Mouse (Mus musculus) retina, postnatal 7 days (tissue): ENCODE measurements at regions not wholly inside any gene's neighbourhood (a gene's known extent, or its start where the extent isn't known, plus 50 kb on each side); places are given as distances from the start of the nearest gene placed in this dataset.

Experiments used
- DNase-seq: peaks from one replicate; pipeline ENCODE4 v3.0.0-alpha.2; 2012; ENCODE audit warnings: low read depth, low spot score

DNA sequence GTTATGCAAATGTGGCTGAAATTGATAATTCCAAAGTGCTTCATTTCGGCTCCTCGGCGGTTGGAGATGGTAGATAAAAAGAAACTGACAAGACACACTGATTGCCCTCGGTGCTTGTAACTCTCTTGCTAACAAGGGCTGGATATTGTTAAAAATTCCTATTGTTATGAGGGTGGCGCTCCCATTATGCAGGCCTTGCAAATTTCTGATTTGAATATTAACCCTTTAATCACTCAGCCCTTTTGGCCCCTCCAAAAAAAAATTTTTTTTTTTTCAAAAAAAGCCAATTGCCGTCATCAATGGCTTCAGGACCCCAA, 469.8 kb downstream of the Vrk1 start:
- DNase-seq = no peak

DNA sequence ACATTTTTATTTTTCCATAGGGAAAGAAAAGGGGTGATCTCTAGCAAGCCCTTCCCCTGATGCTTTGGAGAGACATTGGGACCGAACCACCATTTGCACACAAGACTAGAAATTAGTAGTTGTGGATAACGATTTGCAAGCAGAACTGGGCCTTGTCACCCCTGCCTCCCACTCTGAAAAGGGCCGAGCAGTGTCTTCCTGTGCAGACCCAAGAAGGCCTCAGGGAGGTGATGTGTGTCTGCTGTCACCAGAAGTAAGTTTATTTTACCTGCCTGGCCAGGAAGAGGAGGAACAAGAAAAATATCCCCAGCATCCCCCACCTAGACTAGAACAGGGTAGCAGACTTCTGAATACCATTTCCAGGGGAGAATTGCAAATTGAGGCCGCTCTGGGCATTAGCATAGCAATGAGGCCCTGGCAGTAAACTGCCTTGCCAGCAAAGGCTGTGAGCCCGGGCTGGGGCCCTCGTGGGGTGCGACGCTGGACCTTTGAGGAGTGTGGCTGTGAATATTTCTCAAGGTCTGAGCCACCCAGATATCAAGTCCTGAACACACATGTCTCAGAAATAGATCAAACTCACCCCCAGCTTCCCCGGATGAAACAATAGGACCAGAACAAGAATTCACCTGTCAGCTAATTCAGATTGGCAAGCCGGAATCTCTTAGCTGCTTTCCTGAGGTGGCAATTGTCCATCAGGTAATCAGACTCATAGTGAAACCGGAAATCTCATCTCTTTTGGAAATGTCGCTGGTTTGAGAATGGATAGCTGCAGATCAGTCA, 470.4 kb downstream of the Vrk1 start:
- DNase-seq = no peak

DNA sequence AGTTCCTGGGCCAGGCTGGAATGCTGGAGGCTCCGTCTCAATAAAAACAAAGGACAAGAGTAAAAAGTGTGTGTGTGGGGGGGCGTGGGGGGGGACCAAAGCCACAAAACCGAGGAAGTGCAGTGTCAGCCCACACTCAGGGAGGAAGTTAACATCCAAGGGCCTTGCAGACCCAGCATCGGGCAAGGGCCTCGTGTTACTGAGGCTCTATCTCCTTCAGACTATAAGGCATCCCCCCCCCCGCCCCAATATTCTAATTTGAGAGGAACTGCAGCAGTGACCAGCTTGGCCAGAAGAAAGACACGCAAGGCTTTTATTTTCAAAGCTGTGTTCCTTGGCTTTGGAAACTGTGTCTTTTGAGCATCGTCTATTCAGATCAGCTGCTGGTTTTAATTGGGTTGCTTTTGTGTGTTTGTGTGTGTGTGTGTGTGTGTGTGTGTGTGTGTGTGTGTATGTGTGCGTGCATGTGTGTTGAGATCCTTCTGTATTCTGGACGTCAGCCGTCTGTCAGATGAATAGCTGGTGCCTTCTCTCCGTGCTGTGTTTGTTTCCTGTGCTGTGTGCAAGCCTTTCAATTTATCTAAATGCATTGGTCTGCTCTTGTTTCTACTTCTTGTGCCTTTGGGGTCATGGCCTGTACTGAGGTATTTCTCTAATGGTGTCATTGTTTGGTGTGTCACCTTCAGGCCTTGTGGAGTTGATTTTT, 491.7 kb downstream of the Vrk1 start:
- no peak for DNase-seq

DNA sequence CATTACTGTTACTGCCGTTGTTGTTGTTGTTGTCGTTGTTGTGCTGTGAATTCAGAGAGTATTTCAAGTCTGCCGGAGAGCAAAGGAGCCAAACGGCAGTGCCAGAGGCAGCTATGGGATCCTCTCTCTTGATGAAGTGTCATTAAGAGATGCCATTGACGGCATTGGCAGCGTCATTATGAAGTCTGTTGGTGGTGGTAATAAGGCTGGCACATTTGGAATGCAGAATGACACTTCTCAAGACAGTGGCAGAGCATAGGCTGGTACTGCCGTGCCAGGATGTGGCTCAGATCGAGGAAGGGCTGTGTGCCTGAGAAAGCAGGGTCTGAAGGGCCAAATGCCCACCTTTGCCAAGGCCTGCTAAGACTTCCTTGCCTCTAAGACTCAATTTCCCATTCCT, 494.3 kb downstream of the Vrk1 start:
- DNase-seq = no peak

DNA sequence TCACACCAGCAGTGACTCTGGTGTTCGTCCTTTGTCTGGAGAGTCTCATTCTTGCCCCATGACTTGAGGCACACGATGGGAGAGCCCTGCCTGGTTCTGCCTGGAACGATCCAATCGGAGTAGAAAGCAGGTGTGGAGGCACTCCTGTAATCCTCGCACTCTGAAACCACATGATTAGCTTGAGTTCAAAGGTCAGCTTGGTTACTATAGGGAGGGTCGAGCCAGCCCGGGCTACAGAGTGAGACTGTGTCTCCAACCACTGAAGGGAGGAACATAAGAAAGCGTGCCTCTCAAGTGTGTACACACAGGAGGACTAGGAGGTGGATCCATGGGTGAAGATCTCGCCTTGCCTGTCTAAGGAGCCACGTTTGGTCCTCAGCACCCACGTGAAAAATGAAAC, 504.0 kb downstream of the Vrk1 start:
- no peak for DNase-seq

- DNase-seq = no peak
Measured at GRCm38 (mm10) chr12:106515257-106515788, 505.3 kb downstream of the Vrk1 start.

DNA sequence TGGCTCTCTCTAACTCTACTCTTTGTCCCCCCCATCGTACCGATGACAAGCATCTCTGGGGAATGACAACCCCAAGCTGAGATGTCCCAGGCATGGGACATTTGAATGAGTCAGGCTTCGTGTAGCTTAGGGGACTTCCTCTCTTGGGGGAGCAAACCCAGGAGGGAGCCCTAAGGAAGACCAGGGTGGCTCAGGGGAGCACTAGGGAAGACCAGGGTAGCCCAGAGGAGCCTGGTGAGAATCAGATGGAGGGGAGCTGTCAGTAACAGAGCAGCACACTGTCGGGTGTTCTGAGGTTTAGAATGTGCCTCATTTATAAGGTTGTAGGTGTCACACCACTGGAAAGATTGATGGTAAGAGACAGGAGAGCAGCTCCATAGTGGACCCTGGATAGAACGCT, 509.1 kb downstream of the Vrk1 start:
- no peak for DNase-seq

GRCm38 (mm10) chr12:106524411-106524810, 514.4 kb downstream of the Vrk1 start:
- no peak for DNase-seq

GRCm38 (mm10) chr12:106527116-106527515, 517.1 kb downstream of the Vrk1 start:
- DNase-seq = no peak

- DNase-seq = no peak
Measured at GRCm38 (mm10) chr12:106527699-106528434, 517.8 kb downstream of the Vrk1 start.

DNA sequence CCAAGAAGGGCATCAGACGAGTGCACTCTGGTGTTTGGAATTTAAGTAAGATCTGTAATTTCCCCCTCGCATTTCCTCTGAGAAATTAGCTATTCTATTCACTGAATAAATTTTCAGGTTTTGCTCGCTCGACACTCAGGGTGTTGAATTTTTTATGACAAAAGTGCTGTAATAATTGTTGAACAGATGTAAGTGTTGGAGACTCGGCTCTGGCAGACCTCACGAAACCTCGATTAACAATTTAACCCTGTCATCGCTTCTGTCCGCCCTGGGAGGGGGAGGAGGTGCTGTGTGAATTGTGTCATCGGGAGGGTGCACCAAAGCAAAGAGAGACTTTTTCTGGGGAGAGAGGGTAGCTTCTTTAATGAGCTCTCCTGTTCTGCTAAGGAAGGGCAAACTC, 518.5 kb downstream of the Vrk1 start:
- DNase-seq = no peak

GRCm38 (mm10) chr12:106529175-106529574, 519.1 kb downstream of the Vrk1 start:
- DNase-seq = no peak

- no peak for DNase-seq
Measured at GRCm38 (mm10) chr12:106535086-106535485, 525.1 kb downstream of the Vrk1 start.

DNA sequence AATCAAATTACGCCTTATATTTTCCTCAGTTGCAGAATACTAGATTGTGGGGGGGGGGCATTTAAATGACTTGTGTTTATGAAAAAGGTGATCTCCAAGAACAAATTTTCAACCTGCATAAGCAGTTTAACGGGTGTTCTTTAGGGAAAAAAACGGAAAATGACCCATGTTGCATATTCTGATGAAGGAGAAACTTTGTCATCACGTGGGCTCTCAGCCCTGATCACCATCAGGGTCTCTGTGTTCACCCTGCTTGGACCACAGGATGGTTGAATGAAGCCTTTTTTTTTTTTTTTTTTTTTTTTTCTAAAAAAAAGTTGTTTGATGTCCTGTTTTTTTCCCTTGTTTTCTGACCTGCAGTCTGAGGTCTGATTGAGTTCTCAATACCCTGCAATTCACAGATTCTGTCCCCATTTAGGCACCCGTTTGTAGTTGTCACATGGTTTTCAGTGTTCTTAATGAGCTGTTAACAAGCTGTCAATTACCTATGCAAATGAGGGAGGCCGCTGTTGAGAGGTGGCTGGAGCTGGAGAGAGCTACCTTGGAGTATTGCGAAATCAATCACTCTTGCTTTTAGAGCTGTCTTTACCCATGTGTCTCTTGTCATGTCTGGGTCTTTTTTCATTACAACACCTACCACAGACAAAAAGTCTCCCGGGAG, 525.7 kb downstream of the Vrk1 start:
- no peak for DNase-seq

GRCm38 (mm10) chr12:106536289-106536636, 526.2 kb downstream of the Vrk1 start:
- no peak for DNase-seq

DNA sequence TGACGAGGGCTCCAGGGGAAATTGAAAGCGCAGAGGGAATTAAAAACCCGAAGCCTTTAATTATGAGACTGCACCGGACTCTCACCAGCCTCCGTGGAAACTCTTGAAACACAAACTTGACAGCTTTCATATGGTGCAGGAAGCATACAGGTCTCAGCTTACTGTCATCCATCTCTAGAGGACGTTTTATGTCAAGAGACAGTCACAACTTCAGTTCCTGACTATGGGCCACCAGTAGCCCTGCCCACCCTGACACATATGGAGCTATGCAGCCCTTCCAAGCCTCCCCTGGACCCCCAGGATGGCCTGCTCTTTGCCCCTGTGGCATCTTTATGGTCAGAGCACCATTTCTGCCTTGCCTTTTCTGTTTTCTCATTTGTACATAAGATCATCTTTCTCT, 530.0 kb downstream of the Vrk1 start:
- no peak for DNase-seq

DNA sequence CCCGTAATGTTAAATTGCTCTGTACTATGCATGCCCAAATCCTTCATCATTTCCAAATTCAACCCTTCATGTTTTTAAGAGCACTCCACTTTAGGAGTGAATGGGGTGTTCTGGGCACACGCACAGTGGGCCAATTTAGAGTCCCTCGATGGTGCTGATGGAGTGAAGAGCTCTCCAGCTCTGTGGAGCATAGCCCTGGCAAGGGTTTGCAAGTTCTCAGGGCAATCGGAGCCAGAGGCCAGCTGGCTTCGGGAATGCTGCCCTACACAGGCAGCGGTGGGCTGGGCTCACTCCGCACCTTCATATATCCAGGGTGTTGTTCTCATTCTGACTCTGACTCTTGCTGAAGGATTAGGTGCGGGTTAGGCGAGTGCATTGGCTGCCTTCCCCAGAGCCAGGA, 549.5 kb downstream of the Vrk1 start:
- DNase-seq = no peak

DNA sequence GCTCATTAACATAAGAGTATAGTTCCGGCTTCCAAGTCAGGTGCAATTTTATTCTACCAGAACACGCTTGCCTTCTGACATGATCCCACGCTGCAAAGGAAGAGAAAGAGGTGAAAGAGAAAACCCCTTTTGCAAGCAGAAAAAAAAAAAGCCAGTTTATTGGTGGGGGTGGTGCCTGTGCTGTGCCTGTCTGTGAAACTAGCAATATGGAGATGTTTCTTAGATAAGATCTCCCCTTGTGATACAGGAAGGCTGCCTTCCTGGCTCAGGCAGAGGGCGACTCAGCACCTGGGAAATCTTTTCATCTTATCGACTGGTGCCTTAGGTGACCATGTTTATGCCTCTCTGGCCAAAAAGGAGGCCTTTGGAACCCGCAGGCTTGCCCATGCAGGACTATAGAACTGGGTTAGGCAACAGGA, 555.2 kb downstream of the Vrk1 start:
- no peak for DNase-seq

DNA sequence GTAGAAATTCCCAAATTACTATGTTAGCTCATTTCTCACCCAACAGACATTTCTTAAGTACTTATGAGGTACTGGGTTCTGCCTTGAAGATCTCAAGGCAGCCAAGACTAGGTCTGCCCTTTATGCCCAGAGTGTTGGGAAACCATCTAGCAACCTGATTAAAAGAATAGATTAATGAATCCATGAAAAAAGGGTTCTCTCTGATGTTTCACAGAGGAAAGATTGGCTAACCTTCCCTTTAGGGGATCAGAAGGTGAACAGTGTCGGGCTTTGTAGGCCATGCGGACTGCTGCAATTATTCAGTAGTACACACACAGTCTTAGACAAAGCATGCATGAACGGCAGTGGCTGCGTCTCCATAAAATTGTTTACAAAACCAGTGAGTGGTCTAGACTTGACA, 556.3 kb downstream of the Vrk1 start:
- no peak for DNase-seq

GRCm38 (mm10) chr12:106567116-106567515, 557.1 kb downstream of the Vrk1 start:
- no peak for DNase-seq

- no peak for DNase-seq
Measured at GRCm38 (mm10) chr12:106568541-106569085, 558.6 kb downstream of the Vrk1 start.

GRCm38 (mm10) chr12:106572956-106573355, 562.9 kb downstream of the Vrk1 start:
- no peak for DNase-seq
